Mouse (Mus musculus) lung, postnatal 0 days (tissue): ENCODE results near the gene Fars2.

Experiments
- CTCF ChIP-seq: IDR thresholded peaks from 2 replicates; pipeline ENCODE4 v1.5.1; 2016; ENCODE audit warnings: antibody characterized with exemption, mild to moderate bottlenecking
- EP300 ChIP-seq: IDR thresholded peaks from 2 replicates; pipeline ENCODE4 v1.6.1; 2016; ENCODE audit warnings: antibody characterized with exemption, mild to moderate bottlenecking, control low read depth

DNA sequence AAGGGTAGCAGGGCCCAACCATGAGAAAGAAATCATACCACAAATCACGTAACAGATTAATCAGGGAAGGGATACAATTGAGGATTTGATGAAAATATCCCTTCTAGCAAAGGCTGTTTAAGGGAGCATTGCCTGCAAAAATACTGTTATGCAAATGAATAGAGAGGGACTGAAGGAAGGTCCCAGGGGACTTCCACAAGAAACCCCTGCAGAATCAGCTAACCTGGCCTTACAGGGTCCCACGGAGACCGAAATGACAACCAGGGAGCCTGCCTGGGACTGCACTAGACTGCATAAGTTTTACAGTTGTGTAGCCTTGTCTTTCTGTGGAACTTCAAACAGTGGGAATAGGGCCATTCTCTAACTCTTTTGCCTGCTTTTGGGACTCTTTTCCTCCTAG lies 98.8 kb downstream of the Fars2 start:
- TF ChIP-seq CTCF (no peak), EP300 (no peak)
